Comparison of ENCODE assay signal across 12 mouse cellular contexts in the genomic region with DNA sequence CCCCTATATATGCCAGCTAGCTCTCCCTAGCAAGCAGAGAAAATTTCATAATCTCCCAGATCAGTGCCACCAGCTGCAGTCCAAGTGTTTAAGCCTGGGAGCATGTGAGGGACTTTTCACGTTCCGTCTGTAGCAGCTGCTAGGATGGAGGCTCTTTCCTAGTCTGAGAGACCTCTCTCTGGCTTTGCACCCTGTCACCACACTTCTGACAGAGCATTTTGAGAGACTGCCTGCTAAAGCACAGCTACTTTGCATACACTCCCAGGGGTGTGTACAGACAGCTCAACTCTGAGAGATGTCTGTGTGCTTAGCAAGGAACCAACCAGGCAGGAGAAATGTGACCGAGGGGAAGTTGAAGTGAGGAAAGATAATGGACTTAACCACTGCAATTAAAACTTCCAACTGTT. TPM values are rescaled to one million over a fixed set of nuclear protein-coding genes. Genes with fewer than 3 reads are reported as not detected.
A peak's percentile ranks its signal among the peaks of the same experiment; 100 is the strongest.
DNase-seq lines count a peak whose midpoint lies in the region; ATAC-seq and TF ChIP-seq lines count a peak whose summit lies in the region.
"Had no signal": no experiment of that assay in that cellular context is flagged by ENCODE, and none has a peak within 500 bp of the region (broad histone marks: within the 10 kb centered on the region; RNA-seq: fewer than 3 reads in every experiment).

No protein-coding gene starts in this region.

- 24% methylated on average over 3 of the region's 3 CpGs for whole genome bisulfite sequencing in heart, embryonic 12.5 days
- 30% methylated on average over 3 of the region's 3 CpGs for WGBS in lung, postnatal 0 days

- no peak for DNase-seq in heart, adult 18-20 months
- peak; percentile 88 for DNase-seq in CH12.LX (ENCODE audit: extremely low read depth)
- peak; percentile 44 for DNase-seq in brain, embryonic 14.5 days (ENCODE audit: low read depth)
- no peak for DNase-seq in lung, postnatal 0 days (ENCODE audit: low spot score)
- no peak for DNase-seq in embryo, embryonic 10.5 days (ENCODE audit: low spot score)
- DNase-seq: cerebellum, postnatal 25 days; gastrocnemius, postnatal 36 days; kidney, postnatal 14 days; lung, embryonic 14.5 days had no signal

- peak overlapping the region; percentile 3; the same call in 1 of the 2 replicates for H3K9ac ChIP-seq in heart, embryonic 12.5 days
- H3K9ac ChIP-seq in CH12.LX (ENCODE audit: insufficient read depth, low read depth): no peak overlapping the region; the same call in 1 of the 2 replicates
- no peak overlapping the region for H3K9ac ChIP-seq in lung, postnatal 0 days (replicated peaks; ENCODE audit: low read depth)
- H3K9ac ChIP-seq: lung, embryonic 14.5 days had no signal

- H3K79me2 ChIP-seq in CH12.LX (replicated peaks; ENCODE audit: control insufficient read depth, extremely low read depth, insufficient read depth, poor library complexity, severe bottlenecking): no peaks in the 10 kb centered on the region

- H3K27me3 ChIP-seq in heart, embryonic 12.5 days (replicated peaks): no peaks in the 10 kb centered on the region
- H3K27me3 ChIP-seq in CH12.LX (replicated peaks): no peaks in the 10 kb centered on the region
- H3K27me3 ChIP-seq in lung, postnatal 0 days (replicated peaks; ENCODE audit: insufficient read depth, low read length): no peaks in the 10 kb centered on the region

- in situ Hi-C loops in CH12.LX (cut with MboI; ENCODE audit: low pct_ligation_motif_present, low pct_unique_long_range_greater_than_20kb, low sequenced_read_pairs): no loop called here

- no peaks in the 10 kb centered on the region for H3K9me3 ChIP-seq in heart, embryonic 12.5 days (replicated peaks)
- H3K9me3 ChIP-seq in CH12.LX (replicated peaks; ENCODE audit: low read length): no peaks in the 10 kb centered on the region
- no peaks in the 10 kb centered on the region for H3K9me3 ChIP-seq in lung, postnatal 0 days (ENCODE audit: low read length)

- H3K27ac ChIP-seq in heart, embryonic 12.5 days (ENCODE audit: poor library complexity, severe bottlenecking): 0 out of 2 replicates have a peak overlapping the region, but pooled peaks have one; percentile 47
- peak overlapping the region; percentile 16; the same call in 1 of the 2 replicates for H3K27ac ChIP-seq in CH12.LX (ENCODE audit: insufficient read depth, low read depth)
- H3K27ac ChIP-seq in lung, postnatal 0 days (ENCODE audit: low read length): no peak overlapping the region

- no peak; the same call in 1 of the 2 replicates for TF ChIP-seq RAD21 in CH12.LX (IDR thresholded peaks at IDR 0.05; ENCODE audit: low read depth, low read length)

- H3K36me3 ChIP-seq in heart, embryonic 12.5 days: no peaks in the 10 kb centered on the region
- no peaks in the 10 kb centered on the region for H3K36me3 ChIP-seq in CH12.LX (replicated peaks in 1 of 2; ENCODE audit: control insufficient read depth in 1 of 2, insufficient read depth in 1 of 2, low read length in 1 of 2)
- H3K36me3 ChIP-seq in lung, postnatal 0 days (ENCODE audit: insufficient read depth, low read length): no peaks in the 10 kb centered on the region

- H3K4me3 ChIP-seq in heart, embryonic 12.5 days: no peak overlapping the region
- no peak overlapping the region for H3K4me3 ChIP-seq in CH12.LX (replicated peaks in 1 of 3; ENCODE audit: low read depth in 2 of 3, low read length in 2 of 3, poor library complexity in 1 of 3)
- no peak overlapping the region for H3K4me3 ChIP-seq in lung, postnatal 0 days (ENCODE audit: low read depth, low read length)

- TF ChIP-seq POLR2A in CH12.LX (IDR thresholded peaks at IDR 0.05; ENCODE audit: low read depth, low read length): peak; percentile 47
- TF ChIP-seq POLR2A in brain, embryonic 14.5 days (IDR thresholded peaks at IDR 0.05; ENCODE audit: borderline replicate concordance, extremely low read depth, insufficient read depth, insufficient read length, poor library complexity, severe bottlenecking): no peak

- dilution Hi-C loops in CH12.LX (cut with MboI; ENCODE audit: extremely low pct_ligation_motif_present, extremely low pct_unique_long_range_greater_than_20kb, low sequenced_read_pairs): no loop called here

- no peak for TF ChIP-seq EP300 in CH12.LX (IDR thresholded peaks at IDR 0.05; ENCODE audit: low read length)
- no peak for TF ChIP-seq EP300 in lung, postnatal 0 days (IDR thresholded peaks at IDR 0.05)

- no peak for TF ChIP-seq CTCF in CH12.LX (conservative IDR thresholded peaks at IDR 0.05 in 1 of 2, IDR thresholded peaks at IDR 0.05 in 1 of 2; ENCODE audit: low read depth in 2 of 2, low read length in 2 of 2)
- no peak for TF ChIP-seq CTCF in brain, embryonic 14.5 days (IDR thresholded peaks at IDR 0.05; ENCODE audit: borderline replicate concordance, extremely low read depth, insufficient read depth, insufficient read length)
- TF ChIP-seq CTCF in lung, postnatal 0 days (IDR thresholded peaks at IDR 0.05): no peak

- H3K4me2 ChIP-seq in heart, embryonic 12.5 days: peak overlapping the region; percentile 11; the same call in 1 of the 2 replicates
- peak overlapping the region; percentile 59 for H3K4me2 ChIP-seq in CH12.LX (ENCODE audit: insufficient read depth, low read depth, poor library complexity, severe bottlenecking)
- no peak overlapping the region for H3K4me2 ChIP-seq in lung, postnatal 0 days (replicated peaks; ENCODE audit: low read depth, low read length)
- H3K4me2 ChIP-seq: lung, embryonic 14.5 days had no signal

- H3K4me1 ChIP-seq in heart, embryonic 12.5 days (replicated peaks): peaks cover 19% of the 10 kb centered on the region
- peaks cover 14 to 33% of the 10 kb centered on the region in 2 experiments for H3K4me1 ChIP-seq in CH12.LX (ENCODE audit: control insufficient read depth in 1 of 2, insufficient read depth in 2 of 2)
- no peaks in the 10 kb centered on the region for H3K4me1 ChIP-seq in lung, postnatal 0 days (ENCODE audit: insufficient read depth, low read depth, low read length)

- ATAC-seq in heart, embryonic 12.5 days (ENCODE audit: insufficient number of reproducible peaks, low FRiP score): no peak
- ATAC-seq in megakaryocyte progenitor cell, adult 5-6 weeks (replicated peaks; ENCODE audit: poor library complexity): peak; percentile 80
- no peak for ATAC-seq in lung, postnatal 0 days
- ATAC-seq in inflammation-experienced regulatory T-cells, adult 6 months: no peak

TF ChIP-seq in CH12.LX, 34 proteins besides CTCF, POLR2A, EP300 and RAD21:
- TF ChIP-seq TCF12 (IDR thresholded peaks at IDR 0.05; ENCODE audit: low read depth, low read length) (no peak), IRF4 (IDR thresholded peaks at IDR 0.05; ENCODE audit: low read depth, low read length) (no peak), ZMIZ1 (IDR thresholded peaks at IDR 0.05; ENCODE audit: low read depth, low read length) (no peak), NELFE (IDR thresholded peaks at IDR 0.05; ENCODE audit: low read depth, low read length) (no peak), ETS1 (conservative IDR thresholded peaks at IDR 0.05; ENCODE audit: low read depth, low read length) (peak; percentile 15; the same call in 1 of the 2 replicates), KAT2A (IDR thresholded peaks at IDR 0.05; ENCODE audit: insufficient replicate concordance, low read length) (no peak), ZNF384 (IDR thresholded peaks at IDR 0.05; ENCODE audit: low read depth, low read length) (no peak), TBP (conservative IDR thresholded peaks at IDR 0.05; ENCODE audit: low read depth, low read length) (0 out of 2 replicates have a peak, but pooled peaks have one; percentile 43), MEF2A (IDR thresholded peaks at IDR 0.05; ENCODE audit: borderline replicate concordance, low read depth, low read length) (no peak), USF1 (IDR thresholded peaks at IDR 0.05; ENCODE audit: low read depth, low read length) (no peak), CHD1 (IDR thresholded peaks at IDR 0.05; ENCODE audit: low read depth, low read length) (no peak), MXI1 (IDR thresholded peaks at IDR 0.05; ENCODE audit: low read depth, low read length) (no peak; the same call in 1 of the 2 replicates), MAX (IDR thresholded peaks at IDR 0.05; ENCODE audit: low read length) (no peak), ZC3H11A (IDR thresholded peaks at IDR 0.05; ENCODE audit: low read depth, low read length) (no peak), CHD2 (IDR thresholded peaks at IDR 0.05; ENCODE audit: low read length) (no peak), SMC3 (IDR thresholded peaks at IDR 0.05; ENCODE audit: low read depth, low read length) (no peak)
TF ChIP-seq in CH12.LX: peak in this region for 2.

RNA-seq across cellular contexts. Expression of a gene that starts 32.0 kb away (rescaled TPM):
- polyA plus RNA-seq in heart, embryonic 12.5 days (2016; fragmentation: Nextera tagmentation; extraction: Ambion mirVana): 166 and 167 TPM in 2 replicates
- 10 to 100 TPM; 66.8 to 72.3 TPM for total RNA-seq in heart, adult 18-20 months (2021)
- total RNA-seq in CH12.LX (2012; rRNA removed): 196 and 231 TPM in 2 replicates
- total RNA-seq in CH12.LX (2014; rRNA removed): 360 and 392 TPM in 2 replicates
- polyA plus RNA-seq in CH12.LX (2012; ENCODE audit: insufficient read length, low read depth): 1,279 and 1,342 TPM in 2 replicates
- 201 and 274 TPM in 2 replicates for polyA plus RNA-seq in brain, embryonic 14.5 days (2012; rRNA removed)
- 651 and 679 TPM in 2 replicates for total RNA-seq in megakaryocyte progenitor cell, adult 5-6 weeks (2015)
- total RNA-seq in megakaryocyte progenitor cell, adult 5-6 weeks (2017): 565 and 710 TPM in 2 replicates
- polyA plus RNA-seq in lung, postnatal 0 days (2015; fragmentation: Nextera tagmentation; extraction: Ambion mirVana): 127 and 133 TPM in 2 replicates
- 100 to 1,000 TPM; 122 to 256 (median 122) TPM for polyA plus RNA-seq in inflammation-experienced regulatory T-cells, adult 6 months (2017; shearing (Covaris generic))

Comparison
In these comparisons a context has a peak if more than half of its experiments do, and no peak if none do; other contexts are left out.
1. DNase-seq: peak in CH12.LX (single experiment) and brain, embryonic 14.5 days (single experiment); none in heart, adult 18-20 months (0 of 2), lung, postnatal 0 days (single experiment) and embryo, embryonic 10.5 days (single experiment).